ENCODE assay signal across 39 mouse cellular contexts in genomic region chr11:99448769-99449168, GRCm38 (mm10). TPM values are rescaled to one million over a fixed set of nuclear protein-coding genes. Genes with fewer than 3 reads are reported as not detected.
"Had no signal": no experiment of that assay in that cellular context is flagged by ENCODE, and none has a peak within 500 bp of the region (broad histone marks: within the 10 kb centered on the region; RNA-seq: fewer than 3 reads in every experiment).

No protein-coding gene starts in this region.

- H3K4me3 ChIP-seq: embryonic facial prominence, embryonic 10.5 days; embryonic facial prominence, embryonic 12.5 days; embryonic facial prominence, embryonic 13.5 days; embryonic facial prominence, embryonic 15.5 days; erythroblast, embryonic 14.5 days; forebrain, embryonic 10.5 days; forebrain, embryonic 12.5 days; forebrain, embryonic 13.5 days; forebrain, embryonic 15.5 days; gastrocnemius, adult 2 months had no signal

- H3K27me3 ChIP-seq: embryonic facial prominence, embryonic 12.5 days; embryonic facial prominence, embryonic 13.5 days; embryonic facial prominence, embryonic 15.5 days; forebrain, embryonic 12.5 days; forebrain, embryonic 13.5 days; forebrain, embryonic 15.5 days had no signal

- H3K36me3 ChIP-seq: embryonic facial prominence, embryonic 10.5 days; embryonic facial prominence, embryonic 12.5 days; embryonic facial prominence, embryonic 13.5 days; embryonic facial prominence, embryonic 15.5 days; forebrain, embryonic 10.5 days; forebrain, embryonic 12.5 days; forebrain, embryonic 15.5 days had no signal

- H3K4me1 ChIP-seq: embryonic facial prominence, embryonic 10.5 days; embryonic facial prominence, embryonic 12.5 days; embryonic facial prominence, embryonic 13.5 days; embryonic facial prominence, embryonic 15.5 days; forebrain, embryonic 10.5 days; forebrain, embryonic 12.5 days; forebrain, embryonic 13.5 days; forebrain, embryonic 15.5 days had no signal

- H3K9me3 ChIP-seq: embryonic facial prominence, embryonic 10.5 days; embryonic facial prominence, embryonic 12.5 days; embryonic facial prominence, embryonic 13.5 days; embryonic facial prominence, embryonic 15.5 days; forebrain, embryonic 10.5 days; forebrain, embryonic 12.5 days; forebrain, embryonic 13.5 days; forebrain, embryonic 15.5 days had no signal

- DNase-seq: cerebellum, adult 2 months; cerebellum, adult 8-10 months; cerebellum, adult 9-10 months; cerebellum, adult 9-11 months; cerebellum, postnatal 10 days; cerebellum, postnatal 14 days; cerebellum, postnatal 25 days; cerebellum, postnatal 36 days; embryo, embryonic 11 days; forebrain, postnatal 0 days; gastrocnemius, adult 2 months; gastrocnemius, postnatal 10 days; gastrocnemius, postnatal 14 days; gastrocnemius, postnatal 25 days; gastrocnemius, postnatal 36 days; heart, adult 11 months; heart, adult 18-20 months had no signal

- ATAC-seq: forebrain, embryonic 13.5 days; forebrain, embryonic 14.5 days; forebrain, embryonic 15.5 days; forebrain, embryonic 16.5 days; forebrain, postnatal 0 days had no signal

- H3K4me2 ChIP-seq: embryonic facial prominence, embryonic 12.5 days; embryonic facial prominence, embryonic 13.5 days; embryonic facial prominence, embryonic 15.5 days; forebrain, embryonic 12.5 days; forebrain, embryonic 13.5 days; forebrain, embryonic 15.5 days had no signal

- H3K27ac ChIP-seq: embryonic facial prominence, embryonic 10.5 days; embryonic facial prominence, embryonic 12.5 days; embryonic facial prominence, embryonic 13.5 days; embryonic facial prominence, embryonic 15.5 days; forebrain, embryonic 10.5 days; forebrain, embryonic 12.5 days; forebrain, embryonic 13.5 days; forebrain, embryonic 15.5 days; gastrocnemius, adult 2 months had no signal

- H3K9ac ChIP-seq: embryonic facial prominence, embryonic 12.5 days; embryonic facial prominence, embryonic 13.5 days; embryonic facial prominence, embryonic 15.5 days; forebrain, embryonic 12.5 days; forebrain, embryonic 13.5 days; forebrain, embryonic 15.5 days; forebrain, postnatal 0 days had no signal

RNA-seq across cellular contexts. Expression of gene Krt20, which starts 10.8 kb away (rescaled TPM):
- total RNA-seq: common myeloid progenitor, adult 5-6 weeks; forebrain, postnatal 0 days; gastrocnemius, adult 2 months; gastrocnemius, postnatal 25 days; granulocyte monocyte progenitor cell, adult 5-6 weeks; heart, adult 18-20 months had no signal
- polyA plus RNA-seq: cerebellum, adult 2 months; erythroblast, embryonic 14.5 days; forebrain, embryonic 13.5 days; forebrain, embryonic 14.5 days; forebrain, embryonic 15.5 days; forebrain, embryonic 16.5 days had no signal

RNA-seq across cellular contexts. Expression of gene Krt12, which starts 26.7 kb away (rescaled TPM):
- total RNA-seq: common myeloid progenitor, adult 5-6 weeks; gastrocnemius, adult 18-20 months; gastrocnemius, adult 2 months; gastrocnemius, postnatal 10 days; gastrocnemius, postnatal 14 days; gastrocnemius, postnatal 25 days; gastrocnemius, postnatal 36 days; gastrocnemius, postnatal 4 days; granulocyte monocyte progenitor cell, adult 5-6 weeks; heart, adult 18-20 months had no signal
- polyA plus RNA-seq: cerebellum, adult 2 months; embryonic facial prominence, embryonic 10.5 days; embryonic facial prominence, embryonic 11.5 days; embryonic facial prominence, embryonic 12.5 days; embryonic facial prominence, embryonic 13.5 days; embryonic facial prominence, embryonic 14.5 days; erythroblast, embryonic 14.5 days; forebrain, embryonic 10.5 days; forebrain, embryonic 12.5 days; forebrain, embryonic 13.5 days; gonadal fat pad, adult 2 months had no signal

RNA-seq across cellular contexts. Expression of gene Krt23, which starts 44.2 kb away (rescaled TPM):
- total RNA-seq: common myeloid progenitor, adult 5-6 weeks; forebrain, postnatal 0 days; gastrocnemius, adult 18-20 months; gastrocnemius, adult 2 months; gastrocnemius, adult 8-10 months; gastrocnemius, postnatal 14 days; gastrocnemius, postnatal 25 days; gastrocnemius, postnatal 36 days; granulocyte monocyte progenitor cell, adult 5-6 weeks had no signal
- polyA plus RNA-seq: cortical plate, adult 2 months; embryonic facial prominence, embryonic 11.5 days; erythroblast, embryonic 14.5 days; forebrain, embryonic 11.5 days; forebrain, embryonic 13.5 days; forebrain, embryonic 16.5 days; frontal cortex, adult 2 months had no signal
